Mouse (Mus musculus) spleen, postnatal 0 days (tissue): ENCODE data around the gene Nek3. TPM values are rescaled to one million over a fixed set of nuclear protein-coding genes. Genes with fewer than 3 reads are reported as not detected.

ENCODE experiments used
- polyA plus RNA-seq: library from polyadenylated mRNA; unstranded; fragments of >200 nt; fragmentation: Nextera tagmentation; extraction: Ambion mirVana; gene quantifications from 2 replicates; pipeline ENCODE4 v1.2.1, GENCODE M21; 2015

Gene Nek3
- polyA plus RNA-seq, result 2.3 and 2.8 TPM in 2 replicates

DNA sequence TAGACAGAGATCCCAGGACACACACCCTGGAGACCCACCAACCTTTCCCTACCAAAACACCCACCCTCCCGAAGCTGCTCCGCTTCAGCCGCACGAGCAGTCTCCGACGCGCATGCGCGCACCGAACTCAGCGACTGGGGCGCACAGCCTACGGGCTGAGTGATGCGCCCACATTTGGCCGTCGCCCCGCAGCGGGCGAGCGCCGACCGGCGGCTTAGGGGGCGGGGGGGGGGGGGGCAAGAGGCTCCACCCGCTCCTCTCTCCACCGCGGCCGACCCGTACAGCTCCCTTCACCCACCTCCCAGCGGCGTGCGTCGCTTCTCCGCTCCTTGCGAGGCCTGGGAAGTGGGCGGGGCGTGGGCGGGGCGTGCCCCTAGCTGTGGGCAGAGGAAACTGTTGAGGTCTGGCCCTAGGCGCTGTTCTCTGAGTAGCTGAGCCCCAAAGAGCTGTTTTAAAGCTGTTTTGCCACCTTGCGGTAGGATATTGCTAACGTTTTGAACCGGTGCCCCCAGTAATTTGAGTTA is at the start of gene Nek3:
TSS of gene Nek3 (minus strand) at position 356 of the 524 bp plus-strand sequence.

GRCm38 (mm10) chr8:22192660-22193431 is 26.6 kb upstream of the Nek3 start, which contains the start of gene Vps36:
Gene Vps36 (plus strand): TSS chr8:22192809.

GRCm38 (mm10) chr8:22185431-22186397 is 19.5 kb upstream of the Nek3 start, which contains the start of gene Ckap2:
Gene Ckap2 (minus strand): TSS chr8:22185819.

GRCm38 (mm10) chr8:22124220-22125152 is 41.7 kb downstream of the Nek3 start, which contains the start of gene Nek5:
Gene Nek5 (minus strand): TSS chr8:22125053.

Other genes with a start within 250 kb of the Nek3 start
- gene Defb15, start 233.7 kb downstream of the Nek3 start, polyA plus RNA-seq, result not detected in 2 replicates
- not detected in 2 replicates for gene Defb35, start 228.1 kb downstream of the Nek3 start, polyA plus RNA-seq
- not detected in 2 replicates for gene Defb13, start 219.7 kb downstream of the Nek3 start, polyA plus RNA-seq
- gene Fam90a1a, start 207.7 kb downstream of the Nek3 start, polyA plus RNA-seq, result not detected in 2 replicates
- gene Ccdc70, start 196.7 kb downstream of the Nek3 start, polyA plus RNA-seq, result not detected in 2 replicates
- 10.5 TPM in 2 replicates for gene Atp7b, start 106.1 kb downstream of the Nek3 start, polyA plus RNA-seq
- 7.8 and 8.0 TPM in 2 replicates for gene Alg11, start 105.7 kb downstream of the Nek3 start, polyA plus RNA-seq
- 0.13 and 0.25 TPM in 2 replicates for gene Nek5, start 41.4 kb downstream of the Nek3 start, polyA plus RNA-seq
- gene Ckap2, start 19.4 kb upstream of the Nek3 start, polyA plus RNA-seq, result 32.9 and 33.9 TPM in 2 replicates
- gene Vps36, start 26.4 kb upstream of the Nek3 start, polyA plus RNA-seq, result 16.0 and 17.5 TPM in 2 replicates
- gene Thsd1, start 60.9 kb upstream of the Nek3 start, polyA plus RNA-seq, result 3.8 and 4.6 TPM in 2 replicates
- gene Tpte, start 117.0 kb upstream of the Nek3 start, polyA plus RNA-seq, result not detected in 2 replicates
- gene Slc25a15, start 232.2 kb upstream of the Nek3 start, polyA plus RNA-seq, result 5.2 and 6.2 TPM in 2 replicates
- 22.9 and 23.6 TPM in 2 replicates for gene Mrps31, start 244.9 kb upstream of the Nek3 start, polyA plus RNA-seq